Mouse (Mus musculus) hindbrain, embryonic 15.5 days (tissue): Measurements from ENCODE around the gene Fam19a5. TPM values are rescaled to one million over a fixed set of nuclear protein-coding genes. Genes with fewer than 3 reads are reported as not detected.

Experiments
- ATAC-seq: fragments of 200-750 bp; cut with Nextera tagmentation; 2 replicates; pipeline ENCODE4 v1.8.0; 2017; ENCODE audit warnings: low read depth, moderate number of reproducible peaks, moderate TSS enrichment; ENCODE audit not compliant: low FRiP score
- H3K27ac ChIP-seq: fragments of 300-500 bp; sonication (generic); replicated peaks from 2 replicates; pipeline ENCODE4 v1.5.1; 2015; ENCODE audit warnings: mild to moderate bottlenecking, inconsistent platforms
- H3K27me3 ChIP-seq: fragments of 300-500 bp; sonication (generic); 2 replicates; pipeline ENCODE4 v1.6.1; 2015; ENCODE audit warnings: control low read depth, inconsistent platforms
- H3K36me3 ChIP-seq: fragments of 300-500 bp; sonication (generic); 2 replicates; pipeline ENCODE4 v1.6.1; 2015; ENCODE audit warnings: control low read depth, inconsistent platforms
- H3K4me1 ChIP-seq: fragments of 300-500 bp; sonication (generic); replicated peaks from 2 replicates; pipeline ENCODE4 v1.6.1; 2015; ENCODE audit warnings: control low read depth, inconsistent platforms
- H3K4me2 ChIP-seq: fragments of 300-500 bp; sonication (generic); 2 replicates; pipeline ENCODE4 v1.6.1; 2015; ENCODE audit warnings: moderate library complexity, mild to moderate bottlenecking, inconsistent platforms
- H3K4me3 ChIP-seq: fragments of 300-500 bp; sonication (generic); 2 replicates; pipeline ENCODE4 v1.5.1; 2015; ENCODE audit warnings: mild to moderate bottlenecking, inconsistent platforms
- H3K9ac ChIP-seq: fragments of 300-500 bp; sonication (generic); 2 replicates; pipeline ENCODE4 v1.6.1; 2015; ENCODE audit warnings: inconsistent platforms
- H3K9me3 ChIP-seq: fragments of 300-500 bp; sonication (generic); 2 replicates; pipeline ENCODE4 v1.6.1; 2016; ENCODE audit warnings: control low read depth, inconsistent platforms
- WGBS: fragments of 180-500 bp; shearing (Covaris S2); methylation state at CpG from one replicate; pipeline ENCODE4 v1.1.7; 2015; 5-methylcytosine and 5-hydroxymethylcytosine counted together
- polyA plus RNA-seq: library from polyadenylated mRNA; unstranded; fragments of >200 nt; fragmentation: Nextera tagmentation; extraction: Ambion mirVana; gene quantifications from 2 replicates; pipeline ENCODE4 v1.2.1, GENCODE M21; 2015

Fam19a5 gene
- polyA plus RNA-seq, 1 experiment from 2014 or later = 30.0 TPM

GRCm38 (mm10) chr15:87597766-87598165 is 53.7 kb downstream of the Fam19a5 start:
- ATAC-seq = no peak
- no peak overlapping the region for H3K27ac ChIP-seq
- no peaks in the 10 kb centered on the region for H3K27me3 ChIP-seq
- H3K4me2 ChIP-seq = no peak overlapping the region
- 94% methylated on average over 4 of the region's 4 CpGs for WGBS
- H3K9ac ChIP-seq = no peak overlapping the region
- H3K4me3 ChIP-seq = no peak overlapping the region
- H3K9me3 ChIP-seq = no peaks in the 10 kb centered on the region
- H3K36me3 ChIP-seq = no peaks in the 10 kb centered on the region
- H3K4me1 ChIP-seq = peaks cover 8% of the 10 kb centered on the region

DNA sequence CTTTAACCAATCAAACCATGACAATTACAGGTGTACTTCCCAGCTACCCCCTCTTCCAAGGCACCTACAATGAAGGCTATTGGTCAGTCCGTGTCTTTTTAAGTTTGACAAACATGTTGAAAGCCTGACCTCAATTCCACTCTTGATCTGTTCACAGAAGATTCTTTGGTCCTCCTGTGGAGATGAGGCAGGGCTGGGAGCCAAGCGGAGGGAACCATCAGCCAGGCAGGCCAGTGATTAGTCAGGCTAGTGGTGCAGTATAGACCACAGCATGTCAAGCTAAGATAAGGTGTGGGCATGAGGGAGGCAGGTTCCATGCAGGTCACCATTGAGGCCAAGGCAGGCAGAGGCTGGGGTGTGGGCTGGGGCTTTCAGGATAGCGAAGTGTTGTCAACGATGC is 54.5 kb downstream of the Fam19a5 start:
- Histone ChIP-seq H3K4me2 (no peak overlapping the region), H3K4me1 (peaks cover 9% of the 10 kb centered on the region), H3K27ac (no peak overlapping the region), H3K9me3 (no peaks in the 10 kb centered on the region), H3K36me3 (no peaks in the 10 kb centered on the region), H3K4me3 (no peak overlapping the region), H3K27me3 (no peaks in the 10 kb centered on the region), H3K9ac (no peak overlapping the region)
- no peak for ATAC-seq
- WGBS = 96% methylated on average over 4 of the region's 4 CpGs

DNA sequence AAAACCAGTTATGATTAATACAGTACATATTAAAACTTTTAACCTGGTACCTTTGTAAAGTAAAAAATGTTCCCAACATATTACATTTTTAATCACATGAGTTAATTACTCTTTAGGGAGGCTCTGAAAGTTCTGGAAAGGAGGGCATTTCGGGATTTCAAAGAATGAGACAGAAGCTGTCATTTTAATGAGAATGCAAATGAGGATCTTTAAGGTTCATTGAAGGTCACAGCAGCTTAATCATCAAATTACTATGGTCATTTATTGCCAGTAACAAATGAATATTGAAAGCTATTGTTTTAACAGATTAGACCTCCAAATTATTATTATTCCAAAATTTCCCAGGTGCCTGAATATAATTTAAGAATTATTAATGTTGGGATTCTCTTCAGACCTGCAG is 59.2 kb downstream of the Fam19a5 start:
- Histone ChIP-seq H3K4me3 (no peak overlapping the region), H3K9me3 (no peaks in the 10 kb centered on the region), H3K4me1 (peaks cover 29% of the 10 kb centered on the region), H3K27me3 (no peaks in the 10 kb centered on the region), H3K36me3 (no peaks in the 10 kb centered on the region), H3K4me2 (no peak overlapping the region), H3K9ac (no peak overlapping the region), H3K27ac (no peak overlapping the region)
- WGBS = 31% methylated on average over 1 of the region's 1 CpGs
- ATAC-seq = no peak

DNA sequence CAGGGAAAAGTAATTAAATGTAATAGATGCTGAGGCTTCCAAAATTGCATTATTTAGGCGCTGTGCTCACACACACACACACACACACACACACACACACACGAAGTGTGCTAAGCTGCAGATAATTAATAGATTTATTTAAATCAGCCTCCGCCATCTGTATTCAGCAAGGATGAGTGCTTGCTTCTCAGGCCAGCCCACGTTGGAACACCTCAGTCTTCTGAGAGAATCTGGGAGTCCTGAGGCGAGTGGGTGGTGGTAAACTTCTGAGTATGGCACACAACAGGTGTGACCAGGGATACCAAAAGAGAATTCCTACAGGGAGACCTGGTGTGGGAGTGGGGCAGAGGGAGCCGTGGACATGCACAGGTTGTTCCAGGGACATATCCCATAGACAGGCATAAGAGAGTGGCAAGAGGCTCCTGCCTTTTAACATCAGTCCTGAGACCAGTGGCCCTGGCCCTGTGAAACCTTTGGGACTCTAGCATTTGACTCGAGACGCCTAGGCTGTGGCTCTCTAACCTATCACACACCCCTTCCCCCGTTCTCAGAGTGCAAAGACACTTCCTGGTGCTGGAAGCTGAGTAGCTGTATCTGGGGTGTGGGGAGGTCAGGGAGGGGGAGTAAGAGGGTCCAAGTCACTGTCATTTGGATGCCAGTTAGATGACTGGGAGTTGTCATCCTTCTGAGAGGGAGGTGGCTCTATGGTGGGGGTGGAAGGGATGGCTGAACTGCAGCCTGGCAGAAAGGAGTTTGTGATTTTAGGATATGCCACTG is 61.6 kb downstream of the Fam19a5 start:
- Histone ChIP-seq H3K4me1 (peaks cover 35% of the 10 kb centered on the region), H3K9me3 (no peaks in the 10 kb centered on the region), H3K27ac (no peak overlapping the region), H3K36me3 (no peaks in the 10 kb centered on the region), H3K4me3 (no peak overlapping the region), H3K9ac (no peak overlapping the region), H3K4me2 (no peak overlapping the region), H3K27me3 (no peaks in the 10 kb centered on the region)
- 54% methylated on average over 9 of the region's 9 CpGs for WGBS
- ATAC-seq = no peak

DNA sequence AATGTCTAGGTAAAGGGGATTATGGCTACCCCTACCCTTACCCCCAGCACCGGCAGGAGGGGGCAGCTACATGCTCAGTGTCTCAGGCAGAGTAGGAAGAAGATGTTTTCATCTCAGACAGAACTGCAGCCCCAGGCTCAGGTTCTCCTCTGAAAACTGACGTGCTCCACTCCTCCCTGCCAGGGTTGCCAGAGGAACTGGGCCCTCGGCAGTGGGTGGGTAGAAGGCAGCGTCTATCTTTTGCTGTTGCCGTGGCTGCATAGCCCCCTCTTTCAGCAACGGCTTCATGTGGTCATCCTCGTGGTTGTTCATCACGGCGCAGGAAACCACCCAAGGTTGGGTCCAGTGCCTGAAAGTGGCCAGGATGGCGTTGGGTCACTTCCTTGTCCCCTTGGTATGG is 62.6 kb downstream of the Fam19a5 start:
- Histone ChIP-seq H3K4me2 (no peak overlapping the region), H3K4me1 (peaks cover 35% of the 10 kb centered on the region), H3K9ac (no peak overlapping the region), H3K27ac (no peak overlapping the region), H3K36me3 (no peaks in the 10 kb centered on the region), H3K4me3 (no peak overlapping the region), H3K9me3 (no peaks in the 10 kb centered on the region), H3K27me3 (no peaks in the 10 kb centered on the region)
- no peak for ATAC-seq
- WGBS = 77% methylated on average over 10 of the region's 10 CpGs

DNA sequence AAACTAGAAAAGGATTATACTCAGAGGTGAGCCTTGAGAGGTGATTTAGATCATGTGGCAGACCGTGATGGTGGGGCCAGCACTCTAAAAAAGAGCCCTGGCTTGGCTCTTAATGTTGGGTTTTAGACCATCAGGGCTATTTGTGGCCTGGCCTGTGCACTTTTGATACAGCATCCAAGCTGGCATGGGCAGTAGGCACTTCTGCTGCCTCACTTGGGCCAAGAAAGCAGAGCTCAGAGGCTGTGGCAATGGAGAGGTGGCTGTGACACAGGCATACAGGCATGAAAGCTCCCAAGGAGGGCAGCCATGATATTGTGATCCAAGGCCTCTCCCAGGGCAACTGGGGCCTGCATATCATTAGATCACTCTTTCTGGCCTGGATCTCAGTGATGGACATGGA is 65.1 kb downstream of the Fam19a5 start:
- WGBS = 74% methylated on average over 1 of the region's 1 CpGs
- Histone ChIP-seq H3K4me1 (peaks cover 28% of the 10 kb centered on the region), H3K36me3 (no peaks in the 10 kb centered on the region), H3K9ac (no peak overlapping the region), H3K27ac (peak overlapping the region; percentile 10; the same call in 1 of the 2 replicates), H3K9me3 (no peaks in the 10 kb centered on the region), H3K4me3 (no peak overlapping the region), H3K27me3 (no peaks in the 10 kb centered on the region), H3K4me2 (no peak overlapping the region)
- ATAC-seq = no peak

DNA sequence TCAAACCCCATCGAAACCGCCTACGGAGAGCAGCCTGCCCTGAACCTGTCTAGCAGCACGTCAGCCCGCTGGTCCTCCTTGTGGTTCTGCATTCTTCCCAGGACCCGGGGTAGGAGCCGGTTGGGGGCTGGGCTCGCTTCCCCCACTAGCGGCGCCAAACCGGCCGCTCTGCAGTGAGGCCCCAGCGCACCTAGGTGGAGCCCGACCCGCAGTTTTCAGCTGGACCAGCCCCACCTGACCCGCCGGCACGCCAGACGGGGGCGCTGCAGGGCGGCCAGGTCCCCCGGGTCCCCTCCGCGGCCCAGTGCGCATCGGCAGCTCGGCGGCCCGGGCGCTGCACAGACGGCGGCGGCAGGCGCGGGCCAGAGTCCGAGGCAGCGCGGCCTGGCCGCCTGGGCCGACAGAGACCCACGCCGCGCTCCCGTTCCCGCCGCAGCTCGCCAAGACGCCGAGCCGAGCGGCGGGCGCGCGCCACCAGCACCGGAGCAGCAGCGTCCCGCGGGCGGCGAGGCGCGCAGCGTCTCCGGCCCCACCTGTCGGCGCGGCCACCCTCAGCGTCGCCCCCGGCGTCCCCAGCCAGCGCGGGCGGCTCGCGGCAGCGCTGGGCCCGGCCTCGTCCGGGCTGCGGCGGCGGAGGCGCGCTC is 80.0 kb downstream of the Fam19a5 start:
- Histone ChIP-seq H3K4me2 (peak overlapping the region; percentile 94), H3K4me3 (peak overlapping the region; percentile 86), H3K4me1 (peaks cover 47% of the 10 kb centered on the region), H3K9ac (peak overlapping the region; percentile 91), H3K27ac (peak overlapping the region; percentile 91), H3K36me3 (no peaks in the 10 kb centered on the region), H3K27me3 (no peaks in the 10 kb centered on the region), H3K9me3 (no peaks in the 10 kb centered on the region)
- WGBS = under 1% methylated on average over 52 of the region's 86 CpGs
- ATAC-seq = peak; percentile 89

DNA sequence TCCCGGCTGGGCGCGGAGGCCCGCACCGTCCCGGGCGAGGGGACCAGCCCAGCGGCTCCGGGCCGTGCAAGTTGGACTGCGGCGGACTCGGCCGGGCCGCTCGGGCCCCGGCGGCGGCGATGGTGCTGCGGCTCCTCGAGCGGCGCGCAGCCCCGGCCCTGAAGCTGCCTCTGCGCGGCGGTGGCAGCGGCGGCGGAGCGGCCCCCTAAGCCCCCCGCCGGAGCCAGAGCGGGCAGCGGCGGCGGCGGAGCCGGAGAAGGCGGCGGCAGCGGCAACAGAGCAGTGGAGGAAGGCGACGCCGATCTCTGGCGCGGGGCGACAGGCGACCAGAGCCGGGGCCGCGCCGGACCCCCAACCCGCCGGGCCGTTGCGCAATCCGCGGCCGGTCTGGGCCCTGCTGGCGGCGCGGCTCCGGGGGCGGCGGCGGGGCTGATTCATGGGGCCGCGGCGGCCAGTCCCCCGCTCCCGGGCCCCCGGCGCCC is 80.6 kb downstream of the Fam19a5 start:
- H3K36me3 ChIP-seq = no peaks in the 10 kb centered on the region
- H3K9ac ChIP-seq = peak overlapping the region; percentile 91
- peak overlapping the region; percentile 94 for H3K4me2 ChIP-seq
- peaks cover 47% of the 10 kb centered on the region for H3K4me1 ChIP-seq
- peak; percentile 13; the same call in 1 of the 2 replicates for ATAC-seq
- peak overlapping the region; percentile 86 for H3K4me3 ChIP-seq
- H3K27ac ChIP-seq = peak overlapping the region; percentile 91
- H3K9me3 ChIP-seq = no peaks in the 10 kb centered on the region
- WGBS = under 1% methylated on average over 30 of the region's 76 CpGs
- no peaks in the 10 kb centered on the region for H3K27me3 ChIP-seq

GRCm38 (mm10) chr15:87625236-87626023 is 81.3 kb downstream of the Fam19a5 start:
- H3K4me3 ChIP-seq = peak overlapping the region; percentile 86
- under 1% methylated on average over 63 of the region's 68 CpGs for WGBS
- H3K4me1 ChIP-seq = peaks cover 50% of the 10 kb centered on the region
- no peaks in the 10 kb centered on the region for H3K9me3 ChIP-seq
- peak overlapping the region; percentile 91 for H3K9ac ChIP-seq
- H3K36me3 ChIP-seq = no peaks in the 10 kb centered on the region
- peak; percentile 90 for ATAC-seq
- H3K4me2 ChIP-seq = peak overlapping the region; percentile 94
- no peaks in the 10 kb centered on the region for H3K27me3 ChIP-seq
- H3K27ac ChIP-seq = peak overlapping the region; percentile 91

- Histone ChIP-seq H3K36me3 (no peaks in the 10 kb centered on the region), H3K4me1 (peaks cover 18% of the 10 kb centered on the region), H3K27me3 (no peaks in the 10 kb centered on the region), H3K27ac (no peak overlapping the region), H3K9ac (no peak overlapping the region), H3K4me3 (no peak overlapping the region), H3K9me3 (no peaks in the 10 kb centered on the region), H3K4me2 (no peak overlapping the region)
- no peak for ATAC-seq
- 91% methylated on average over 5 of the region's 5 CpGs for WGBS
These were observed 91.2 kb downstream of the Fam19a5 start for GRCm38 (mm10) chr15:87635272-87635671.

DNA sequence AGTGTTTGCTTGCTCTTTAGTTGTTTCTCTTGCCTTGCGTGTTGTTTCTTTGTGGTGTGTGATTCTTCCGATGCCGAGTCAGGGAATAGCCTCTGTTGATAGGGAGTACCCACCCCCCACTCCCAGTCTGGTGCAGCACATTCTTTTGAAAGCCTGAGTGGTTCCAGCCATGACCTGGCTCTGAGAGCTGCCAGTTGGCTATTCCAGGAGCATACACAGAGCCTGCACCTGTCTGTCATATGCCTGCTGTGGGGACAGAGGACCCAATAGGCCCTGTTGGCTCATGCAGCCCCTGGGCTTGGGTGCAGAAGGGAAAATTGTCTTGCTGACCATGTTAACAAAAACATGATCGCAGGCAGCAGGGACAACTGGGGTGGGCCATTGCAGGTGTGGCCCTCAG is 92.3 kb downstream of the Fam19a5 start:
- Histone ChIP-seq H3K36me3 (no peaks in the 10 kb centered on the region), H3K4me1 (peaks cover 16% of the 10 kb centered on the region), H3K4me3 (no peak overlapping the region), H3K27ac (no peak overlapping the region), H3K4me2 (no peak overlapping the region), H3K9ac (no peak overlapping the region), H3K9me3 (no peaks in the 10 kb centered on the region), H3K27me3 (no peaks in the 10 kb centered on the region)
- no peak for ATAC-seq
- 87% methylated on average over 4 of the region's 4 CpGs for WGBS

- no peak overlapping the region for H3K9ac ChIP-seq
- no peak for ATAC-seq
- no peak overlapping the region for H3K4me2 ChIP-seq
- no peaks in the 10 kb centered on the region for H3K9me3 ChIP-seq
- no peaks in the 10 kb centered on the region for H3K27me3 ChIP-seq
- H3K4me3 ChIP-seq = no peak overlapping the region
- no peaks in the 10 kb centered on the region for H3K36me3 ChIP-seq
- H3K27ac ChIP-seq = no peak overlapping the region
- peaks cover 16% of the 10 kb centered on the region for H3K4me1 ChIP-seq
These were observed 93.1 kb downstream of the Fam19a5 start for GRCm38 (mm10) chr15:87637234-87637633.
